Mouse (Mus musculus): Measurements from ENCODE around the gene Cstf1.

Cstf1 gene

DNA sequence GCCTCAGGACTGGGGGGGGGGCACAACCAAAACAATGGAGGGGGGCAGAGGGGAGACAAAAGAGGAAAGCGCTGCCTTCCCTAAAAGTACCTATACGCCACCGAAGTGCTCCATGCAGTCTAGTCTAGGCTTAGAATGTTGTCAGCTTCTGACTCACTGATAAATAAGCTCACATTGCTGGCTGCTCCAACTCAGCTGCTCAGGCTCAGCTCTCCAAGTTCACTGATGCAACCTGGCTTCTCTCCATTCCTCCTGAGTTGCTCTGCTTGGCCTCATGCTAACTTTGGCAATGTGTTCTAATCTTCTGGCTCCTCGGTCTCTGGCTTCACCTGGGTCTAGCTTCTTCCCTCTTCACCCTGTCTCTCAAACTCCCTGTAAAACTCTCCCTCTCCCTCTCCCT lies 6.1 kb downstream of the Cstf1 start:
- DNase-seq (ENCODE audit: low read depth in 1 of 2, low spot score in 2 of 2) = no peak

- DNase-seq (ENCODE audit: low read depth in 1 of 2, low spot score in 2 of 2) = no peak
Observed at GRCm38 (mm10) chr2:172376999-172377515, 6.6 kb downstream of the Cstf1 start.

DNA sequence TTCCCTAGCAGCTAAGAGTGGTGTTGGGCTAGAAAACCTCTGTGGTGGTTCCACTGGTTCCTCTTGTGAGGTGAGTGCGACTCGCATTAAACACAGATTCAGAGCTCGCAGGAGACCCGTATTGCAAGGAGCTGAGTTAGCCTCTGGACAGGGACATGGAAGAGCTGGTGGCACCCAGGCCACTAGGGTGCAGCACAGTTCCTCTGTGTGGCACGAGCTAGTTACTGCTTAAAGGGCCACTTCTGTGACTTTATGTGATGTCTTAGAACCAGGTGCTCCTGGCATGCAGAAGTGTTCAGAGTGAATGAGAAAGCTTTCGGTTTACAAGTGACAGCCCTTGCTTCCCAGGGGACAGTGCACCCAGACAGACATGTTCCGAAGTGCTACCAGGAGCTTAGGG lies 7.9 kb downstream of the Cstf1 start:
- DNase-seq (ENCODE audit: low read depth in 1 of 2, low spot score in 2 of 2) = peak in 1 of 2 experiments; percentile 49

DNA sequence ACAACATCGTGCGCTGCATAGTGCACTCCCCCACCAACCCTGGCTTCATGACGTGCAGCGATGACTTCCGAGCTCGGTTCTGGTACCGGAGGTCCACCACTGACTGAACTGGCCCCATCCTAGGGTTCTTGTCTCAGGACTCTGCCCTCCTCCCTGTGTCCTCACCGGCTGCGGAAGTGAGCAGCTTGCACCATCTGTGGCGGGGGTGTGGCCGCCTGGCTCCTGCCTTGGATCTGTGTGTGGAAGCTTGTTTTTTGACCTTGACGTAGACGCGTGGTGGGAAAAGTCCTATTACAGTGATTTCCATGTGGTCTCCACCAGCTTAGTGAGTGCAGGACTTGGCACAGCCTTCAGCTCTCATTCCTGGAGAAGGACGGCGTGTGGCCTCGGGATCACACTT lies 10.0 kb downstream of the Cstf1 start:
- no peak for DNase-seq (ENCODE audit: low read depth in 1 of 2, low spot score in 2 of 2)

GRCm38 (mm10) chr2:172381341-172381740 lies 10.9 kb downstream of the Cstf1 start:
- DNase-seq (ENCODE audit: low read depth in 1 of 2, low spot score in 2 of 2) = no peak

- DNase-seq (ENCODE audit: low read depth in 1 of 2, low spot score in 2 of 2) = no peak
Observed at GRCm38 (mm10) chr2:172381898-172382297, 11.4 kb downstream of the Cstf1 start.

GRCm38 (mm10) chr2:172384715-172385114 lies 14.2 kb downstream of the Cstf1 start:
- no peak for DNase-seq (ENCODE audit: low read depth in 1 of 2, low spot score in 2 of 2)

DNA sequence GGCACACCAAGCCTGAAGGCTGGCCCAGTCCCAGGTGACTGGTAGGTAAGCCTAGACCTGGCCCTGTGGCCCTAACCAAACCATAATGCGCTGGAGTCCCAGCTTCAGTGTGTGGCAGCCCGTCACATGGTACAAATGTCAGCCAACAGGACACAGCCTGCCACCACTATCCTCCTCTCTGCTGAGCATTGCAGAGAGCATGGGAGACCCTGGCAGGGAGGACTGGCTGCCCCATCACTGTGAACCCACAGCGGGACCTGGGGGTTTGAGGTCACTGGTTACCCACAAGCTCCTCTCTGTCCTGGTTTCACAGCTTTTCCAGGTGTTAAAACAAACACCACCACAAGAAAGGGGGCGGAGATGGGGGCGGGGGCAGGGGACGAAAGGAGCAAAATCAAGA lies 19.9 kb downstream of the Cstf1 start:
- no peak for DNase-seq (ENCODE audit: low read depth in 1 of 2, low spot score in 2 of 2)

- DNase-seq (ENCODE audit: low read depth in 1 of 2, low spot score in 2 of 2) = no peak
Observed at GRCm38 (mm10) chr2:172392041-172392521, 21.6 kb downstream of the Cstf1 start.

DNA sequence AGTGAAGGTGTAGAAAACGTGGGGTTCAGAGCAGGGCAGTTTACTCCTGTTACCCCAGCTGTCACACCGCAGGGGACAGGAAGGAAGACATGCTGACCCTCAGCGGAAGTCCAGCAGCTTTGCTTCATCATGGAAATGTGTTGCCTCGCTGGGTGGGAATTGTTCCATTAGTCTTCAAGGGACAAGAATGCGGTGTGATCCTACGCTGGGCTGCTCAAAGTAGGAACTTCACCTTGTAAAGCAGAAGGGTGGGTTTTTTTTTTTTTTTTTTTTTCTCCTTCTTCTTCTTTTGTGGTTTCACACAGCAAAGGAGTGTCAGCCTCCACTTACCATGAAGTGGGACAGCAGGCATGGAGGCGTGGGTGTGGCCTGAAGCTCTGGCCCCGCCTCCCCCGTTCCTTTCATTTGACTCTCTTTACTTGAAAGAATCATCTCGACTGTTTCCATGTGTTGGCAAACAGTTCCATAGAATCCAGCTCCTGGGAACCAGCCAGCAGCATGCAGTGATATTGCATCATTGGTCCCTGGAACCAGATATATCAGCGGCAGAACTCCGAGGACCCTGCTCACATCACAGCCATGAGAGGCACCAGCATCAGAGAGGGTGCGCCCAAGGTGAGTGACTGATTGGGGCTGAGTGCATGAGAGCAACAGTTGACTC lies 23.0 kb downstream of the Cstf1 start, which contains the start of gene Cass4:
TSS of gene Cass4 (plus strand) at position 404 of the 661 bp plus-strand sequence.
- DNase-seq (ENCODE audit: low read depth in 1 of 2, low spot score in 2 of 2) = peak in 1 of 2 experiments; percentile 46

DNA sequence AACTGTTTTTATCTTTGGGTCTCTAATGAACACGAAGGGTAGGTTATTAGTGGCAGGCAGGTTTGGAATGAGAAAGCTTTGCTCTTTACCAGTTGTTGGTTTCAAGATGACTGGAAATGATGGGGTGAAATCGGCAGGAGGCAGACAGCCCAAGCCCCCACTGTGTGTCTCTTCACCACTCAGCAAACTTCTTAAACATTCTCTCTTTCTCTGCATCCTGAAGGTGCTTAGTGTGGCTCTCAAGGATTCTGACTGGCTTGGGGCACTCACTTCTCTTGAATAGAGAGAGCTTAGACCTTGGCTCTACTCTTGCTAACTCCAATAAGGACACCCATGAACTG lies 23.5 kb downstream of the Cstf1 start:
- DNase-seq (ENCODE audit: low read depth in 1 of 2, low spot score in 2 of 2) = no peak

DNA sequence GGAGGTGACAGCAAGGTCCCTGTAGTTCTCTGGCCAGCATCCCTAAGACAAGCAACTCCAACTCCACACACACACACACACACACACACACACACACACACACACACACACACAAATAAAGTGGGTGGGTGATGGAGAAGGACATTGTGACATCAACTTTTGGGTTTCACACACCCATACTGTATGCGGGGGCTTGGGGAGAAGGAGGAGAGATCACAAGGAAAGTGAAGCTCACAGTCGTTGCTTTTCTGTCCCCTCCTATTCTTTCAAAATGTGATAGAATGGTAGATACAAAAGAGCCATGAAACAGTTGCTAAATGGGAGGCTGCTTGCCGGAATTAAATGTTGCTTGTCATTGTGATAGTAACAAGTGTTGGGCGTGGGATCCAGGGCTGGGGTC lies 24.2 kb downstream of the Cstf1 start:
- DNase-seq (ENCODE audit: low read depth in 1 of 2, low spot score in 2 of 2) = no peak

GRCm38 (mm10) chr2:172395961-172396360 lies 25.5 kb downstream of the Cstf1 start:
- no peak for DNase-seq (ENCODE audit: low read depth in 1 of 2, low spot score in 2 of 2)

DNA sequence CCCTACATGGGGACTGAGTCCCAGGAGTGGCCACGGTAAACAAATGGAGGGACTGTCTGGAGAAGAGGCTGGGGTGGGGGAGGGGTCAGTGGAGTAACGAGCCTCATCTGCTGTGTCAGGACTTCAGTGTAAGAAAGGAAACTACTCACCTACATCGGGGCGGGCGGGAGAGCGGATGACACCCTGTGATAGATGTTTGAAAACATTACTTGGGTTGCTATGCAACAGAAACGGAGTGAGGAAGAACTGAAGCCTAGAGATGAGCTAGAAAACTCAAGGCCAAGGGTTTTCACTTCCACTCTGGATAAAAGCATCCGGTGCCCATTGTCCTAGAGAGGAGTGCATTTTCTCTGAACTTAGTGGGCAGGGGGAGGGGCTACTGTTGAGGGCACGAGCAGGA lies 29.4 kb downstream of the Cstf1 start:
- DNase-seq (ENCODE audit: low read depth in 1 of 2, low spot score in 2 of 2) = peak; percentile 57 to 58

- peak; percentile 69 to 74 for DNase-seq (ENCODE audit: low read depth in 1 of 2, low spot score in 2 of 2)
Observed at GRCm38 (mm10) chr2:172401116-172401825, 30.8 kb downstream of the Cstf1 start.

DNA sequence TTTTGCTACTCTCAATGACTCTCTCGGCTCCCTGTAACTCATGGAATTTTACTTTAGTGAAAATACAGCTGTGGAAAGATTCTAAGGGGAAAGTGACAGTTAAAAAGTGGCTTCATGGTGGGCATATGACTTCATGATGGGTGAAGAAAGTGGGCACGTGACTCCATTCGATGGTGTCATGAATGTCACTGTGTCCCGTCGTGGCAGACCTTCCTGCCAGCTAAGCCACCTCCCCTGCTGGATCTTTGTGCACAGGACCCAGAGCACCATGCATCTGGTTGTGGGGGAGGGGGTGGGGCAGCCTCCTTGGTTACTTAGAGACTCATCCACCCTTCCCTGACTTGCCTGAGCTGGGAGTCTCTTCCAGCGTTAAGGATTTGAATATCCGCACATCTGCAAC lies 33.8 kb downstream of the Cstf1 start:
- no peak for DNase-seq (ENCODE audit: low read depth in 1 of 2, low spot score in 2 of 2)

GRCm38 (mm10) chr2:172405011-172405410 lies 34.5 kb downstream of the Cstf1 start:
- DNase-seq (ENCODE audit: low read depth in 1 of 2, low spot score in 2 of 2) = no peak

DNA sequence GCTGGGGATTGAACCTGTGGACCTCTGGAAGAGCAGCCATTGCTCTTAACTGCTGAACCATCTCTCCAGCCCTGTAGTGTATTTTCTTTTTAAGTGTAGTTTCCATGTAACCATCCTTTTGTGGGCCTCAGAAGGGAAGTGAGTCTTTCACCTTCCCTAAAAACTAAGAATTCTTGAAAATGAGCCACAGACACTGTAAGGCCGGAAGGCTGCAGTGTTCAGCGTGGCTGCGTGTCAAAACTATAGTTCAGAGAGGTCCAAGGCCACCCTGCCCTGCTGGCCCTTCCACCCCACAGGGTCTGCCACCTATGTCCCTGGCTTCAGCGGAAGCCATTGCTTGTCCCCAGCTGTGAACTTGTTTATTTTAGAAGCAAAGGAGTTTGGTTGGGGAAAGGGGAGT lies 35.7 kb downstream of the Cstf1 start:
- DNase-seq (ENCODE audit: low read depth in 1 of 2, low spot score in 2 of 2) = no peak

- DNase-seq (ENCODE audit: low read depth in 1 of 2, low spot score in 2 of 2) = no peak
Observed at GRCm38 (mm10) chr2:172407499-172407898, 37.0 kb downstream of the Cstf1 start.

- no peak for DNase-seq (ENCODE audit: low read depth in 1 of 2, low spot score in 2 of 2)
Observed at GRCm38 (mm10) chr2:172410686-172411085, 40.2 kb downstream of the Cstf1 start.

DNA sequence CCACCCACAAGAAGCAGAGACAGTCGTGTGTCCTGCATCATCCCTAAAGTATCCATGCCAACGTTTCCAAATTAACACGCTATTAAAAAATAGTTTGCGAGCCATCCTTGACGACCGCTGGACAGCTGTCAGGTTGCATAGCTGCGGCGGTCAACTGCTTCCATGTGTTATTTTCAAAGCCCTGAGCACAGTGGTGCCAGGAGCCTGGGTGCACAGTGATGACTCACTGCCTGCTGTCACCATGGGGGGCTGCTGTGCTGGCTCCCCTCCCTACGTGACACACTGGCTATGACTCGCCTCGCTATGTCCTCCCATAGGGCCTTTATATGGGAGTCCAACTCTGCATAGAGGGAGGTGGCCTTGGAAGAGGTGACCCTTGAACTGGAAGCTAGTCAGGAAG lies 40.6 kb downstream of the Cstf1 start:
- no peak for DNase-seq (ENCODE audit: low read depth in 1 of 2, low spot score in 2 of 2)

DNA sequence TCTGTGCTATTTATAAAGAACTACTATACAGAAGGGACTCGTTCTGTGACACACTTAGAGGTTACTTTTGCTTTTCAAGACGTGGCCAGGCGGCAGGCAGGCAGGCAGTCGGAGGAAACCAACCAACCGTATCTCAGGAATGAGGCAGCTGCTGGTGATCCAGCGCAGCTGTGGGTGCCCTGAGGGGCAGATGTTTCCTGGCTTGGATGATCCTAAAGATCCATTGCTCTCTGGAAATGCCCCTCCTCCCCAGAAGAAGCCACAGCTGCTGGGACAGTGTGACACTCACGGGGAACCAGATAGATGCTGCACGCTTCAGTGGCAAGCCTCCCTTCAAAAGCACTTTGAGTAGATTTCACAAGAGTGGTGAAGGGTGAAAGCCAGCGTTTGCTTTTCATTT lies 42.0 kb downstream of the Cstf1 start:
- DNase-seq (ENCODE audit: low read depth in 1 of 2, low spot score in 2 of 2) = no peak

- no peak for DNase-seq (ENCODE audit: low read depth in 1 of 2, low spot score in 2 of 2)
Observed at GRCm38 (mm10) chr2:172413273-172413672, 42.8 kb downstream of the Cstf1 start.
